Mouse (Mus musculus): ENCODE data around the gene Gas2l3.

The Gas2l3 gene

DNA sequence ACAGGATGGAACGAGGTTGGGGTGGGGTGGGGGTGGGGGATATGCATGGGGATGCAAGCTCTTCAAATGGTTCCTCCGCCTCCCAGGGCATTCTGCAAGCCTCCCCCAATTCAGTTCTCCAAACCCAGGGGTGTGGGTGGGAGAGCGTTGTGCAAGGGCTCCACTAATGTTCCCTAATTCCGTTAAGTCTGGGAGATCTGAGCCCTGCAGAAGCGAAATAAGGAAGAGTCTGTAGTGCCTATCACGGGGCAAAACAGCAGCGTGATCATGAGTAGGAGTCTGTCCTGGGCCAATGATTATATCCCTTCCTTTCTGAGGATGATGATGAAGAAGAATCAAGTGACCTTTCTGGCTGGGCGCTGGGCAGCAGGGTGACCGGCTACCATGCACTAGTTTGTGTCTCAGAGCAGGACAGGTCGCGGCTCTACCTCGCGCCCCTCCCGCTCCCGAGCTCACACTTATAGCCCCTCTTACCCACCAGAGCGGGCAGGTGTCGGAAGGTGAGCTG, 598 bp downstream of the Gas2l3 start:
- peak in 1 of 2 experiments; percentile 12 for DNase-seq (ENCODE audit: low spot score in 2 of 2)

DNA sequence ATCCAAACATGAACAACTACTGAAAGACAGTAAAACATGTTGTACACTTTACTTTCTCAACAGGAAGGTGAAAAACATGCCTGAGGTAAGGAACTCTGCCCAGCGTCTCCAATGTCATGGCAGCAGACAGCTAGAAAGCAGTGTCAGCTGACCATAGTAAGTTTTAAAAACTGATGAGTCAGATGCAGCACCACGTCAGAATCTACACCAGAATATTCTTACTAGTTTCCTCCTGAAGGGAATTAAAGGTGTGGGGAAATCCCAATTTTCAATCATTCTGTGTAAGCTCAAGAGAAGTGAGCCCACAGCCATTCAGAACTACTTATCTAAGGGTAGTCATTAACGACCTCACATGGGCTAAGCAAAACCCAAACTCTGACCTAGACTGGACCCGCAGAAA, 1.1 kb downstream of the Gas2l3 start:
- no peak for DNase-seq (ENCODE audit: low spot score in 2 of 2)

DNA sequence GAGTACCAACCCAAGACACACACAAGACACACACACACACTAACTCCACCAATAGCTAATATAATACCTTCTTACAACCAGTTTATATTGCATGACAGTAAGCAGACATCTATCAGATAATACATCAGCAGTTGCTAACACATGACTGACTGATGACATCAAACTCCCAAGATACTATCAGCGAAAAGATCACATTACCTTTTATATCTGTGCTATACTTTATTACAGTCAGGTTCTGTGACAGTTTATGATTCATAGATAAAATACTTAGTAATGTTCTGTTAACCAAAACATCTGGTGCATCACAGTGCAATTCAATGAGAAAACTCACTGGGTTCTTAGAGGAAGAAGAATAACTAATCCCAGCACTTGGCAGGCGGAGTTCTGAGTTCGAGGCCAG, 1.8 kb downstream of the Gas2l3 start:
- DNase-seq (ENCODE audit: low spot score in 2 of 2): no peak

DNA sequence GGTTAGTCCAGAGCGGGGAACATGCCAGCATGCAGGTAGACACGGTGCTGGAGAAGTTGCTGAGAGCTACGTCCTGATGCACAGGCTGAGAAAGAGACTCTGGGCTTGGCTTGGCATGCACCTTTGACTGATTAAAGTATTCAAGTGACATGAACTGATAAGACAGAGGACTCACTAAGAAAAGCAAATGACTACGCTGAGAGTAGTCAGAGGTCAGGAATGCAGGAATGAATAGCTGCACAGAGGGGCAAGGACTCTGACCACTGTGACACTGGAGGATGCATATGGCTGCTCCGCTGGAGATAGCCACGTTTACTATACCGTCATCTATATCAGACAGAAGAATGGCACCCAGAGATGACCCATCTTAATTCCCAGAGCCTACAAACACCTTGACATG, 4.4 kb downstream of the Gas2l3 start:
- no peak for DNase-seq (ENCODE audit: low spot score in 2 of 2)

DNA sequence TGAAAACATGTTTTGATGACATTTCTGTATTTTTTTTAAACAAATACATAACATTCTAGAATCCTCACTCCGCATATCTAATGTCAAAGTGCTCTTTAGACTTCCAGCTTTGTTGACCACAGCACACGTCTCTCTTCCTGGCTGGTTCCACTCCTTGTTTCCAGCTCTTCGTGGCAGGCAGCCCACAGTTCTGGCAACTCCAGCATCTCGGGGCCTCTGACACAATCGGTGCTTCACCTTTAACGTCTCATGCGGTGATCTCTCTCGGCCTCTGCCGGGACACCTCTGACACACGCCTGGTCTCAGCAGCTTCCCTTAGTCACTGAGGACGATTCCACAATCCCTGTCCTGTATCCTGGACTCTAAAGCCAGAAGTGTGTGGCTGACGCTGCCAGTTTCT, 5.8 kb downstream of the Gas2l3 start:
- no peak for DNase-seq (ENCODE audit: low spot score in 2 of 2)

DNA sequence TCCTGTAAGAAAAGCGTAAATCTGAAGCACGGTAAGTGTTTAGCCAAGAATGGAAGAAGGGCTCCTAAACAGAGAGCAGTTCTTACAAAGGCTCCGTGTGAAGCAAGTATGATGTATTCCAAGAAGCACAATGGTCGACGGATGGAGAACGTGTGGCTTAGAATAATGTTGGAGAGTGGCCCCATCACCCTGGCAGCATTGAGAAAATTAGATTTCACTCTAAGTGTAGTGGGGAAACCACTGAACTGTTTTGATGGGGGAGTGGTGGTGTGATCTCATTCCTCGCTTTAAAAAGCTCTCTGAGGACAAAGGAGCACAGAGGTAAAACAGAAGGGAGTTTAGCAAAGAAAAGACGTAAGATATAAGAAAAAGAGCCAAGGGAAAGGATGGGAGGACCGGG, 6.3 kb downstream of the Gas2l3 start:
- DNase-seq (ENCODE audit: low spot score in 2 of 2): no peak

DNA sequence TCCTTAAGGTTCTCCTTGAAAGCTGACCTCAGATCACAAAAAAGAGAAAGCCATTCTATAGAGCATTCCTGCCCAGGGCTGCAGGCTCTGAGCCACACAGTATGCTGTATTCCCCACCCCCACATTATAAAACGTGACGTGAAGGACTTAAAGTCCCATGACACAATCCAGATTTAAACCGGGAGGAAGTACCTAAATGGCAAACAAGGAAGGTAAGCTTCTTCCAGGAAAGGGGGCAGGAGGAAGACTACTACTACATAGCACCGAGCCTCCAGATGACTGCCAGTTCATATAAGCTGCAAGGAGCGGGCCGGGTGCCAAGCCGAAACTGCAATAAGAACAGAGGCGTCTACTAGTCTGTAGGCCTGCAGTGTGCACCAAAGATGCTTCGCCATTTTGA, 7.8 kb downstream of the Gas2l3 start:
- no peak for DNase-seq (ENCODE audit: low spot score in 2 of 2)

DNA sequence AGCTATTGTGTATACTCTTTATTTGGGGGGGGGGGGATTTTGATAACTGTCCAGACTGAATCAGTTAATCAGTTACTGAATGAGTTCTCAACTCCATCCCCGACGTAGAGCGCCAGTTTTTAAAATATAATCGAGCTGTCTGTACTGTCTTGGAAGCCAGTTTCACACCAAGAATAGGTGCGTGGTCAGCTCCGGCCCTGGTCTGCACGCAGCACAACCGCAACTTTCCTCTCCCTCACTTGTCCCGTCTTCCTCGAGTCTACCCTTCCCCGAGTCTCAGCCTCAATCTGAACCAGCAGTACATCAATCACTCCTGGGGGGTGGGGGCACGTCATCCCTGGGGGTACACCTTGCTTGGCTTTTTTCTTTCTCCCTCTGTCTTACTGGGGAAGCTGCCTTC, 8.4 kb downstream of the Gas2l3 start:
- no peak for DNase-seq (ENCODE audit: low spot score in 2 of 2)

DNA sequence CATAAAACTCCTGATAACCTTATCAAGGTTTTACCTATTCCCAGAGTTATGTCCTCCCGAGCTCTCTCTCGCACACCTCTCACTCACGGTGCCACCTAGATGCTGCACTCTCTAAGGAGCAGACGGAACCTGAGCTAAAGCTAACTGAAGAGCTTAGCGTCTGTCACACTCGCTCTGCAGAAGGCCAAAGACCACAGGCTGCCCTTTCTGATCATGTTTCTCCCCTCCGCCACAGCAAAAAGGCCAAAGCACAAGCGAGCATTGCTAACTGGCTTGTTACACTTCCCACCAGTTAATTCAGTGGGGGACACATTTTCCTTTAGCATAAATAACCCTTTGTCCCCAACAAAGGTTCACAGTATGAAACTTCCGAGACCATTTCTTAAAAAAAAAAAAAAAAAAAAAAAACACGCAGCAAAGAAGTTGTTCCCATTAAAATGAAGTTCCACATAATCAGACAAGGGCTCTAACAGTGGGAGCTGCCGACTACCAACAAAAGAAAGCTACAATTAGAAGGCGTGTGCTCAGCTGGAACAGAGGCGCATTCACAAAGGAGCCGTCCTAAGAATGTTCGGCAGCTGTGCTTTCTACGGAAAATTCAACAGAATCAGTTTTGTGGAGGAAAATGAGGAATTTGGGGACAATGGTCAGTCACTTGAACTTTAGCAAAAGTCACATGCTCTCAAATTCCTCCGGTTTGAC, 9.1 kb downstream of the Gas2l3 start:
- no peak for DNase-seq (ENCODE audit: low spot score in 2 of 2)

DNA sequence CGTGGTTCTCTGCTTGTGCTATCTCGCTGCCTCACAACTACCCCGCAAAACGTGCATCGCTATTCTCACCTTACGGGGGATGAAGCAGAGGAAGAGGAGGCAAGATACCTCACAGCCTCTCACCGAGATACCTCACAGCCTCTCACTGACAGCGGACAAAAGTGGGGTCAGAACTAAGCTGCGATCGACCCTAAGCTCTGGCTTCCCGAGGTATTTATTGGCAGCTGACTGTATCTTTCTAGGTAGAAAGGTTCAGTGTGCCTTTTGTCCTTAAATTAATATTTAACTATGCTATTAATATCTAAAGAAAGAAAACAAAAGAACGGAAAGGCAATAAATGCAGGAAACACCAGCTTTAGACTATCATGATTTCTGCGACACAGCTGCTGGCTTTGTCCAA, 11.0 kb downstream of the Gas2l3 start:
- no peak for DNase-seq (ENCODE audit: low spot score in 2 of 2)

DNA sequence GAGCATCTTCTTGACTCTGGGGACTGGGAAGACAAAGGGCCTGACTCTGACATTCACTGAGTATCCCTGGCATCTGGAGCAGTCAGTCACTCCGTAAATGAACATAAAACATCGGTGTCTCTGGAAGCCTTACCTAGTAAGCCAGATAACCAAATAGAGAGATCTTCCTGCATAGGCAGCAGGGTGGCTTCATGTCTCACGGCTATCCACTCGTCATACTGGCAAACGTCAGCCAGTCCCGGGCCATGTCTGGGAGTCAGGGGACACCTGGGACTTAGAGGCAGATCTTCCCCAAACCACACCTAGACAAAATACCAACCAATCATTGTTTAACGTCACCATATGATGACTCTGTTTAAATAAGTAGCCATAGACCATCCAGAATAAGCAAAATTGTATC, 13.0 kb downstream of the Gas2l3 start:
- DNase-seq (ENCODE audit: low spot score in 2 of 2): no peak

DNA sequence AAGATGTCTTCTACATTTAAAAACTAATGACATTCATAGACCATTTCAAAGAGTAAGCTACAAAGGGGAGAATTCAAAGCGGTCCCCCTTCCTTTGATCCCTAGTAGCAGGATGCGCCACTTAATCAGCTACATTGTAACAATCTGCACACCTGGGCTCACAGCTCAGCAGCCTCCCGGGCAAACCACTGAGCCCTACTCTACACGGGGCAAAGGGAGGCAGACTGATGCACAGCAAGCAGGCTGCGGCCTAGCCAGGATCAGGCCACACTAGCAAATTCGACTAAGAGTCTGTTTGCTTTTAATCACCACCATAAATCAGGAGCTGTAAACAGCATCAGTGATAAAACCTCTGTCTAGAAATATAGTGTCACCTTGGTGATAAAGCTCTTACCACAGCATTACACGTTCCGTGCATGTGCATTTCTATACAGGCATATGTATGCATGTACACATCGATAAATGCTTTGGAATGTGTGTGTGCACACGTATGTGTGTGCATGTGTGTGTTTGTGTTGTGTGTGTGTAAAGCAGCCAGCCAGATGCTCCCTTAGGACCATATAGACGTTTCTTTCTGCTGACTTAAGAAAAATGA, 18.9 kb downstream of the Gas2l3 start:
- no peak for DNase-seq (ENCODE audit: low spot score in 2 of 2)

DNA sequence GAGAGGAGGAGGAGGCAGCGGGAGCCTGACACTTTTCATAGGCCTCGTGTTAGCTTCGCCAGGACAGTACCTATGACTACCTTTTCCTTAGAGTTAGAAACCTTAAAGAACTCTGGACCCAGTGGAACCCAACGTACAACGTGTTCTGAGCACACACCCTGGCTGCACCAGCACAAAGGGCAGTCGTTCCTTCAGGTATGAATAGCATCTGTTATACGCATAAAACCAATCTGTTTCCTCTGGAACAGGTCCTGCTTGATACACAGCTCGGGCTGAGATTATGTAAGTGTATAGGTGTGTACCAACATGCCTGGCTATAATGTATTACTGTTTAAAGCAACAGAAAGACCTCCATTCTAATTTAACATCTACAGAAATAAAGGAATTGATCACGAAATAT, 19.6 kb downstream of the Gas2l3 start:
- no peak for DNase-seq (ENCODE audit: low spot score in 2 of 2)

DNA sequence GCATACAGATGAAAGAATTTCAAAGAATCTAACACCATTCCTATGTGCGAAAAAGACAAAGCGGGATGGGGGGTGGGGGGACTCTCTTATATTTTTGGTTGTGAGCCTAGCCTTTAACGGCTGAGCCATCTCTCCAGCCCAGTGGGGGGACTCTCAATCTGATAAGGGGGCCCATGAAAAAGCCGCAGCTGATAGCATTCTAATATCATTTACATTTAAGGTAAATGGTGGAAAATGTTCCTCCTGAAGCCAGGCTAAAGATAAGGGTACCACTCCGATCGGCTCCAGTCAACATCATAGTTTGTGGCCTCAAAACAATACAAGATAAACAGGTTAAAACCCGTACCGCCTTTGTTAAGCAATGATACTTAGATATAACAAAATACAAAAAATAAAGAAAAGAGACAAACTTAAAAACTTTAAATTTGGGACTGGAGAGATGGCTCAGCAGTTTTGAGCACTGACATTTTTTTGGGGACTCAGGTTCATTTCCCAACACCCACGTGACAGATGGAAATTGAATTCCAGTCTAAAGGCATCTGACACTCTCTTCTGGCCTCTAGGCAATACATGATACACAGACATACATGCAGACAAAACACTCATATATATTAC, 20.5 kb downstream of the Gas2l3 start:
- DNase-seq (ENCODE audit: low spot score in 2 of 2): no peak

DNA sequence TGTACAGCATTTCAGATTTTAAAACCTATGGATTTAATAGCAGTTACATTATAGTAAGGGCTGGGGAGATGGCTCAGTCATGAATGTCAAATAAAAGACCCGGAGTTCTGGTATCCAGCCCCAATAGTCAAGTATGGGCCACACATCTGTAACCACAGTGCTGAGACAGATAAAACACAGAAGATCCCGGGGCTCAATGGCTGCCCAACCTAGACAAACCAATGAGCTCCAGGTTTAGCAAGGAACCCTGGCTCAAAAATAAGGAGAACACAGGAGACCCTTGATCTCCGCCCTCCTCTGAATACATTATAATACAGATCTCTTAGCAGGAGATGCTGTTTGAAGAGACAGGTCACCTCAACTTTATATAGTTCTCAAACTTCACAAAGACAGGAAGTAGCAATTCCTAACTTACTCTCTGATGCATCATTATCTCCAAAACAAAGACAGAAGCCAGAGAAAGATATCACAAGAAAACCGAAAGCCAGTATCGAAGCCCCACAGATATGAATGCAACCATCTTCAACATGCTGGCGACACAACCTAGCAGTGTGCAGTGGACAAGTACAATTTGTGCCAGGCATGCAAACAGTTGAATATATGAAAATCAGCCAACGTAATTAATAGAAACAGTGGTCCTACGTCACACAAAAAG, 21.1 kb downstream of the Gas2l3 start:
- no peak for DNase-seq (ENCODE audit: low spot score in 2 of 2)

DNA sequence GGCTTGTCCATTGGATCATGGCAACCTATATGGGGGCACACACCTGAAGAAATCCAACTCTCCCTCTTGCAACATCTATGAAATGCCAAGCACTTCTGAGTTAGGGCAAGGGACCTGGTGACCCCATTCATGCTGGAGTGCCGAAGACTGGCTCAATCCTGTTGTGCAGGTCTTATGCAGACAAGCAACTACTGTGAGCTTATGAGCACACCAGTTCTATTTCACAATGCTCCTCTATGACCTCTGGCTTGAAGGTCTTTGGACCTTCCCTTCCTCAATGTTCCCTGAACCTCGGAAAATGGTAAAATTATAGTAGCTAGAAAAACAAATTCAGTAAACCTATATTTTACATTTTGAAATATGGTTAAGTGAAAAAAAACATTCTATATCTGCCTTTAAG, 25.8 kb downstream of the Gas2l3 start:
- DNase-seq (ENCODE audit: low spot score in 2 of 2): no peak

DNA sequence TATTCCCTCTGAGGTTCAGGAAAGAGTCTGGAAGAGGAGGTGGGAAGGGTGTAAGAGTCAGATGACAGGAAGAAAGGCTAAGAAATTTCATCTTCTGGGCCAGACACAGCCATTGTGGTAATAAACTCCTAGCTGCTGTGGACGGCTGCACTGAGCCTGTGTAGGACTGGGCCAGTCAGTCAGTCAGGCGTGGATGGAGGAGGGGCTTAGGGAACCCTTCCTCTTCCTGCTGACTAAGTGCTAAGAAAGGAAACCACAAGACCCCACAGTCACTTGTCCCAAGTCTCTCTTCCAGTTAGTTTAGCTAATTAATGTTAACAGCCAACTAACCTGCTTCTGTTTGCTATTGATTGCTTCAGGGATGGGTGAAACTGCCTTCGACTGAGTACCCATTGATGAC, 28.3 kb downstream of the Gas2l3 start:
- DNase-seq (ENCODE audit: low spot score in 2 of 2): no peak

DNA sequence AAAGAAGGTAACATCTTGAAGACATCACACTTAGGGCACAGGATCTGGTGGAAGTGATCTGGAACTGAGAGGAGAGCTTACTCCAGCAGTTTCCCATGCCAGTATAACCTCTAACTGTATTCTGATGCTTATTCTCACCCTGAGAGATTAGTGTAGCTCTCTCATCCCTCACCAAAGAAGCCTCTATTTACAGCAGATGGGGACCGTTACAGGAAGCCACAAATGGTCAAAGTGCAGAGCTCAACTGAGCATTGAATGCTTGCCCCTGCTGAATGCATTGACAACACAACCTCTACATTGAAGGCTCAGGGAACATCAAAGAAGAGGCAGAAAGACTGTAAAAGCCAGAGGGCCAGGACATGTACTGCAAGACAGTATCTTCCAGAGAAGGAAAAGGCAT, 36.2 kb downstream of the Gas2l3 start:
- no peak for DNase-seq (ENCODE audit: low spot score in 2 of 2)

DNA sequence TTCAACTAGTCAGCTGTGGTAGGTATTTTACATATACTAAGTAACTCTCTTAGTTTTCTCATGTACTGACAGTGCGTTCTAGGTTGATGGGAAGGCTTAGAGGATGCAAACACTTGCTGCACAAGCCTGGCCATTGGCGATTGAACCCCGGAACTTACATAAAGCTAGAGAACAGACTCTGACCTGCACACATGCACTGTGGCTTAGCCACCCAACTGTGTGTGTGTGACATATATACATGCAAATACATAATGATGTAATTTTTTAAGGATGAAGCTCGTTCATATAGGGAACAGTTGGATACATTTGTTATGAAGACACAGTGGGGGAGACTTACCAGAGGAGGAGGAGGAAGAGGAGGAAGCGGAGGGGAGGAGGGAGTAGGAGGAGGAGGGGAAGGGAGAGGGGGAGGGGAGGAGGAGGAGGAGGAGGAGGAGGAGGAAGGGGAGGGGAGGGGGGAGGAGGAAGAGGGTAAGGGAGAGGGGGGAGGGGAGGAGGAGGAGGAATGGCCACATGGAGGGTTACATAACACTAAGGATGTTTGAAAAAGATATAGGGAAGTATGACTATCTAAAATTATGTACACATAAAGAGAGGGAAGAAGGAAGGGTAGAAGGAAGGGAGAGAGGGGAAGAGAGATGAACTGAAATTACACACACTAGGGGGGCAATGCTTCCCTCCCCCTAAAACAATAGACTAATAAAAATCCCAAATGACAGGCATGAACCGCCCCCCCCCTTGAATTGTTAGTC, 36.9 kb downstream of the Gas2l3 start:
- no peak for DNase-seq (ENCODE audit: low spot score in 2 of 2)

DNA sequence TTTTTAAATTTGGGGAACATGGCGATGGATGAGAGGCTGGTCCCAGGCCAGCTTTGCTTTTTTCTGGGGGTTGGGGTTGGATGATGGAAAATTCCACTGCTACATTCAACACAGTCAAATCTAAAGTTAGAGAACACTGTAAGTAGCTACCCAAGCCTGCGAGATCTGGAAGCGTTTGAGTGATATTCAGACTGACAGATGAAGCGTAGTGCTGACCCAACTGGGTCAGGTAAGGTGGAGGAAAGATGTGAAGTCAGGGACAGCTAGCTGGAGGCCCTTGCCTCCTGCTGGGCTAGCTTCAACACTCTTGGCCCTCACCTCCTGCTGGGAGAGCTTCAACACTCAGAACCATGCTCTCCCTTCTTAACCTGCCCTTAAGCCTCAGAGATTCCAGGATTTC, 38.8 kb downstream of the Gas2l3 start:
- DNase-seq (ENCODE audit: low spot score in 2 of 2): no peak

DNA sequence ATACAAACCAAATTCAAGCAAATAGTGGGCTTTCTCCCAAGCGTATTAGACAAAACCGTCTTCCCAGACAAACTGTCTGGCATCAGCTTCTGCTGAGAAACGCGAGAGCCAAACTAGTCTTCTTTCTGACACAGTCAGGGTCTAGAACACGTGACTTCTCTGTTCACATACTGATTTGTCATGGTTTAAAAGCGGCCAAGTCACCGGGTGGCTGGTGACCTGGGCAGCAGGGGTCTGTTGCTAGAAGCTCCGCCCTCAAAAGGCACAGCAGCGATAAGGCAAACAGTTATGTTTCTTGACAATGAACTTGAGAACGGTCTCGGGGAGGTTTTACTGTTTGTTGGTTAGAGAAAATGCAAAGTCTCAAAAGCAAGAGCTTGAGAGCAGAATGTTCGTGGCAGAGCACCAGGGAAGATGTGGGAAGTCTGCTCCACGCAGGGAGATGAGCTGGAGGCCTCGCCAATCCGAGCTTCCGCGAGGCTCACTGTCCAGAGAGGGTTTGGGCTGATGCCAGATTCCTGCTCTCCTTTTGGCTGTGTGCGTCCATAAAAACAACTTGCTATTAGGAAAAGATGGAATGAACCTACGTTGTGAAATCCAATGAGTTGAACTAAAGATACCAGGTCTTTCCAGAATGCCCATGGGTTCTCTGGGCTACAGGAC, 43.0 kb downstream of the Gas2l3 start:
- DNase-seq (ENCODE audit: low spot score in 2 of 2): peak; percentile 19 to 21

DNA sequence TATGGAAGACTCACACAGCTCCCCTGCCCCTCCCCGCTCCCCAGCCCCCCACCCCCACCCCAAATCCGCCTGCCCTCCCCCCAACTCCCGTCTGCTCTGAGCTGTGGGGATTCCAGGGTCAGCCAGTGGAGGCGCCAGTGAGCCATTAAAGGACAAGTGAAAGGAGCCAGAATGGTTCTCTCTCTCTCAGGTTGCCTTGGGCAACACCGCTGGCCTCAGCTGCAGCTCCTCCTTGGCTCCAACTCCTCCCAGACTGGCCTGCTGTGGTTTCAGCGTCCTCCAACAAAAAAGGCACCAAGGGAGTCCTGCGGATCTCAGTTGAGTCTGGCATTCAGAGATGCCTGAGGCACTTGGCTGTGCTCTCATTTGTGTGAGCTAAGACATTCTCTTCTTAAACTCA, 47.9 kb downstream of the Gas2l3 start:
- peak in 1 of 2 experiments; percentile 33 for DNase-seq (ENCODE audit: low spot score in 2 of 2)
